Mouse (Mus musculus) liver, adult 2 months (tissue): ENCODE measurements at regions not wholly inside any gene's neighbourhood (a gene's known extent, or its start where the extent isn't known, plus 50 kb on each side); places are given as distances from the start of the nearest gene placed in this dataset.

Experiments used
- CTCF ChIP-seq: fragments of 200-500 bp; IDR thresholded peaks from 2 replicates; pipeline ENCODE4 v1.5.1; 2011; ENCODE audit warnings: low read depth, low read length, control low read depth
- POLR2A ChIP-seq: fragments of 200-500 bp; IDR thresholded peaks from 2 replicates; pipeline ENCODE4 v1.6.1; 2011; ENCODE audit warnings: low read length, control low read depth; ENCODE audit not compliant: insufficient read depth; ENCODE audit errors: extremely low read depth

DNA sequence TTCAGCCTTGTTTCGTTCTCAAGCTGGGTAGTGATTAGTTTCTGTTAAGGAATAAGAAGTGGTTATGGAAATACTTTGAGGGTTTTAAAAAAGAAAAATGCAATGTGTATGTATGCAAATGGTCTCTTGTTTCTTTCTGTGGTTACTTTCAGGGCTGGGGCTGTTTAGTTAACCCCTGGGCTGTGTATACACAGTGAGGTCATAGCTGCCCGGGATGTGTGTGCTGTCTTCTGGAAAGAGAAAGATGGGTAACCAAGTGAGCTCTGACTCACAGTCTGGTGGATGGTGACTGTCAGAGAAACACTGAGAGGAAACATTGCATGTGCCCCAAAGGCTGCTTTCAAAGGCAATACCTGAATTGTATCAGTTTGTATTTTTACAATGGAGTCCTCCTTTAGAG is 79.3 kb upstream of the Dusp10 start:
- TF ChIP-seq POLR2A, result no peak
- no peak for TF ChIP-seq CTCF
